27 mouse cellular contexts compared by ENCODE assay signal in genomic region chr19:31514490-31514889, GRCm38 (mm10).
"Had no signal": no experiment of that assay in that cellular context is flagged by ENCODE, and none has a peak within 500 bp of the region (broad histone marks: within the 10 kb centered on the region; RNA-seq: fewer than 3 reads in every experiment).

No protein-coding gene starts in this region.

- DNase-seq: gastrocnemius, postnatal 10 days; gastrocnemius, postnatal 36 days; heart, adult 11 months; heart, adult 2 months; heart, postnatal 14 days; heart, postnatal 36 days; kidney, adult 11 months; kidney, adult 2 months; kidney, adult 9 months; kidney, postnatal 14 days; kidney, postnatal 36 days; layer of hippocampus, adult 9-11 months; layer of hippocampus, postnatal 36 days; left cerebral cortex, postnatal 4 days had no signal

- H3K4me1 ChIP-seq: heart, embryonic 13.5 days; heart, embryonic 15.5 days; hindbrain, embryonic 13.5 days; hindbrain, embryonic 15.5 days; kidney, embryonic 15.5 days; limb, embryonic 15.5 days; liver, embryonic 12.5 days had no signal

- H3K9me3 ChIP-seq: heart, embryonic 13.5 days; heart, embryonic 15.5 days; hindbrain, embryonic 13.5 days; hindbrain, embryonic 15.5 days; kidney, embryonic 15.5 days; limb, embryonic 13.5 days; limb, embryonic 15.5 days; liver, embryonic 12.5 days had no signal

- H3K4me3 ChIP-seq: heart, adult 2 months; heart, embryonic 13.5 days; heart, embryonic 15.5 days; hindbrain, embryonic 13.5 days; hindbrain, embryonic 15.5 days; kidney, embryonic 15.5 days; limb, embryonic 13.5 days; limb, embryonic 15.5 days; liver, embryonic 12.5 days had no signal

- H3K4me2 ChIP-seq: heart, embryonic 11.5 days; heart, embryonic 13.5 days; heart, embryonic 15.5 days; hindbrain, embryonic 13.5 days; hindbrain, embryonic 15.5 days; kidney, embryonic 15.5 days; limb, embryonic 13.5 days; limb, embryonic 15.5 days; liver, embryonic 12.5 days had no signal

- H3K36me3 ChIP-seq: heart, embryonic 13.5 days; heart, embryonic 15.5 days; hindbrain, embryonic 13.5 days; hindbrain, embryonic 15.5 days; kidney, embryonic 15.5 days; limb, embryonic 13.5 days; limb, embryonic 15.5 days; liver, embryonic 12.5 days had no signal

- ATAC-seq: hindbrain, postnatal 0 days; intestine, embryonic 16.5 days; liver, embryonic 12.5 days had no signal

- H3K9ac ChIP-seq: heart, embryonic 13.5 days; heart, embryonic 15.5 days; hindbrain, embryonic 13.5 days; hindbrain, embryonic 15.5 days; kidney, embryonic 15.5 days; limb, embryonic 13.5 days; limb, embryonic 15.5 days; liver, embryonic 12.5 days; liver, embryonic 14.5 days had no signal

- H3K27ac ChIP-seq: heart, adult 2 months; heart, embryonic 13.5 days; heart, embryonic 15.5 days; hindbrain, embryonic 13.5 days; hindbrain, embryonic 15.5 days; hindbrain, postnatal 0 days; kidney, embryonic 15.5 days; kidney, postnatal 0 days; limb, embryonic 13.5 days; limb, embryonic 15.5 days; liver, embryonic 12.5 days; liver, embryonic 14.5 days had no signal

- H3K27me3 ChIP-seq: heart, embryonic 13.5 days; heart, embryonic 15.5 days; hindbrain, embryonic 13.5 days; hindbrain, embryonic 15.5 days; kidney, embryonic 15.5 days; limb, embryonic 13.5 days; limb, embryonic 15.5 days; liver, embryonic 12.5 days had no signal
